Mouse (Mus musculus) forebrain, embryonic 14.5 days (tissue): ENCODE measurements around the gene Gm14296. TPM values are rescaled to one million over a fixed set of nuclear protein-coding genes. Genes with fewer than 3 reads are reported as not detected.
"Not testable (repeated sequence)": the region's sequence is repeated elsewhere in the genome, so short reads cannot be mapped to it uniquely, and the experiment has no call there.

Experiments used
- ATAC-seq: fragments of 200-750 bp; cut with Nextera tagmentation; 2 replicates; pipeline ENCODE4 v1.8.0; 2017; ENCODE audit warnings: mild to moderate bottlenecking, moderate library complexity
- DNase-seq: peaks from one replicate; pipeline ENCODE4 v3.0.0-alpha.2; 2015; ENCODE audit warnings: low spot score
- H3K27ac ChIP-seq: fragments of 300-500 bp; sonication (generic); 2 replicates; pipeline ENCODE4 v1.5.1; 2014; ENCODE audit warnings: low read depth, mild to moderate bottlenecking, control low read depth, low read length, moderate library complexity
- H3K27me3 ChIP-seq: fragments of 300-500 bp; sonication (generic); replicated peaks from 2 replicates; pipeline ENCODE4 v1.6.1; 2014; ENCODE audit warnings: low read length, control low read depth, mixed read lengths; ENCODE audit not compliant: control insufficient read depth, insufficient read depth
- H3K36me3 ChIP-seq: fragments of 300-500 bp; sonication (generic); 2 replicates; pipeline ENCODE4 v1.6.1; 2014; ENCODE audit warnings: low read length, control low read depth; ENCODE audit not compliant: control insufficient read depth, insufficient read depth
- H3K4me1 ChIP-seq: fragments of 300-500 bp; sonication (generic); 2 replicates; pipeline ENCODE4 v1.6.1; 2014; ENCODE audit warnings: antibody characterized with exemption, low read length, control low read depth; ENCODE audit not compliant: control insufficient read depth, insufficient read depth
- H3K4me2 ChIP-seq: fragments of 300-500 bp; sonication (generic); 2 replicates; pipeline ENCODE4 v1.6.1; 2014; ENCODE audit warnings: mild to moderate bottlenecking, control low read depth, low read length
- H3K4me3 ChIP-seq: fragments of 300-500 bp; sonication (generic); 2 replicates; pipeline ENCODE4 v1.5.1; 2014; ENCODE audit warnings: low read depth, low read length, control low read depth
- H3K9ac ChIP-seq: fragments of 300-500 bp; sonication (generic); 2 replicates; pipeline ENCODE4 v1.6.1; 2014; ENCODE audit warnings: mild to moderate bottlenecking, low read length, control low read depth, moderate library complexity
- H3K9me3 ChIP-seq: fragments of 300-500 bp; sonication (generic); replicated peaks from 2 replicates; pipeline ENCODE4 v1.6.1; 2016; ENCODE audit warnings: low read length, control low read depth, mixed read lengths; ENCODE audit not compliant: control insufficient read depth
- WGBS: fragments of 180-500 bp; shearing (Covaris S2); extraction: QIAGEN DNeasy Blood & Tissue Kit; methylation state at CpG from one replicate; pipeline ENCODE4 v1.1.7; 2014; 5-methylcytosine and 5-hydroxymethylcytosine counted together
- polyA plus RNA-seq: library from polyadenylated mRNA; unstranded; fragments of >200 nt; fragmentation: Nextera tagmentation; extraction: Ambion mirVana; gene quantifications from 2 replicates; pipeline ENCODE4 v1.2.1, GENCODE M21; 2014

Gene Gm14296
- polyA plus RNA-seq = 8.3 and 12.2 TPM in 2 replicates

DNA sequence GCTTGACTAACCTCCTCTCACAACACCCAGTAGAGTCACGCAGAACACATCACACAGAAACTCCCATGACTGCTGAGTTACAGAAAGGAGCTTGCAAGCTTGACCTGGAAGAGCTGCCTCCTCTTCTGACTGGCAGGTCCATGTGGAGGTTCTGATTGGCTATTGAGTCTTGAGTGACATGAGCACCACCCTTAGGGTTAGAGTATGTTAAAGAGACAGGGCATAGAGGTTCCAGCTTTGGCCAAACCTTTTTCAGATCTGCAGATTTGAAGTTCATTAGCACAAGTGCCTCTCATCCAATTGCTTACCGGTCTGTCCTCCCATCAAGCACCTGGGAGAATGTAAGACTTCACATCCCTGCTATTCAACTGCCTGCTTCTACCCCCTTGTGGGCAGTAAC, at the start of gene Gm14296:
Gene Gm14296 (minus strand): TSS at position 101 of the 400 bp plus-strand sequence.
- not testable (repeated sequence) for H3K4me1 ChIP-seq, H3K9me3 ChIP-seq, H3K27me3 ChIP-seq, H3K4me2 ChIP-seq, H3K36me3 ChIP-seq, H3K9ac ChIP-seq, DNase-seq, H3K4me3 ChIP-seq, ATAC-seq, H3K27ac ChIP-seq
- WGBS = no CpG with 5 or more reads among the region's 2 CpGs

DNA sequence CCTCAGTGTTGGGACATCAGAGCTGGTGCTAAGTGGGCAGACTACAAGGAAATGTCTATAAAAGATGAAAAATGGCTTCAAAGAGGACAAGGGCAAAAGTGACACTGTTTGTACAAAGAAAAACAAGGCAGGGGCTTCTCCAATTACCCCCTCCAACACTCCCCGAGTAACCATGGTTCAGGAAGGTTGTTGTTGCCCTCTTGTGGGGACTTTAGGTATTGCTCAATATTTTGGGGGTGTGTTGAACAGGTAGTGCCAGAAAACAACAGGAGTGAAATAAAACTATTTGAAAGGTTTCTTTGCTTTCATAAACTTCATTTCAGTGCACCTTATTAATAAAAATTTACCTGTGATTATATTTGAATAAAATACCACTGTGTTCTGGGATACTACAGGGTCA, 22.1 kb downstream of the Gm14296 start:
- DNase-seq, H3K9me3 ChIP-seq, H3K9ac ChIP-seq, H3K27ac ChIP-seq, H3K4me3 ChIP-seq, H3K27me3 ChIP-seq, H3K36me3 ChIP-seq, H3K4me2 ChIP-seq, ATAC-seq, H3K4me1 ChIP-seq: not testable (repeated sequence)
- no CpG with 5 or more reads among the region's 1 CpGs for WGBS

Other genes with a start within 250 kb of the Gm14296 start
- gene Gm14305, start 219.5 kb downstream of the Gm14296 start, polyA plus RNA-seq = 44.0 and 46.8 TPM in 2 replicates
- gene Gm14295, start 129.2 kb downstream of the Gm14296 start, polyA plus RNA-seq = 9.3 and 10.8 TPM in 2 replicates
- not detected in 2 replicates for gene Gm14408, start 96.7 kb downstream of the Gm14296 start, polyA plus RNA-seq
- gene Gm14419, start 73.1 kb upstream of the Gm14296 start, polyA plus RNA-seq = 6.9 and 11.6 TPM in 2 replicates
- gene Gm14401, start 146.5 kb upstream of the Gm14296 start, polyA plus RNA-seq = not detected in 2 replicates